Mouse (Mus musculus) embryonic fibroblast, embryonic 13.5 days (primary cell): ENCODE data around the gene Rftn2.

Experiments
- CTCF ChIP-seq: IDR thresholded peaks from 2 replicates; pipeline ENCODE4 v1.5.1; 2011; ENCODE audit warnings: mild to moderate bottlenecking, control low read depth, low read length, moderate library complexity, borderline replicate concordance; ENCODE audit not compliant: insufficient read depth
- POLR2A ChIP-seq: IDR thresholded peaks from 2 replicates; pipeline ENCODE4 v1.6.1; 2011; ENCODE audit warnings: low read depth, mild to moderate bottlenecking, control low read depth, low read length, moderate library complexity

GRCm38 (mm10) chr1:55185718-55186117 lies 40.9 kb downstream of the Rftn2 start:
- TF ChIP-seq CTCF (no peak), POLR2A (no peak)
